Mouse (Mus musculus): ENCODE data around the gene Tlk2.
"Not testable (repeated sequence)": the region's sequence is repeated elsewhere in the genome, so short reads cannot be mapped to it uniquely, and the experiment has no call there.

Tlk2 gene

DNA sequence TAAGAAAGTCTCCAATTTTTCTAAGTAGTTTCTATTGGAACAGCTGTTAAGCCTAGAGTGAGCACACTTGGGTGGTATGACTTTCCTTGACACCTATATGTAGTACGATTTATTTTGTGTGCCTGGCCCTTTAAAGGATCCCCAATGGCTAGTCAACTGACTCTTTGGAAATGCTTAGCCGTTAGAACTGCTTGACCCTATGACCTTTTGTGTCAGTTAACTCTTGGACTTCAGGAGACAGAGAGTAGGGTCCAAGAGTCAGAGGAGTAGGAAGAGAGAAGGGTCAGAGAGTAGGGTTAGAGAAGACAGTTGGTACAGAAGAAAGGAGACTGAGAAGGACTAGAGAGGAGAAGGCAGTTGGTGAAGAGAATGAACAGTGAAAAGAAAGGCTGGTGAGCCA lies at the start of gene Tlk2:
Gene Tlk2, plus strand, starts transcription at position 292 of the 400 bp plus-strand sequence.
- no peak for DNase-seq

DNA sequence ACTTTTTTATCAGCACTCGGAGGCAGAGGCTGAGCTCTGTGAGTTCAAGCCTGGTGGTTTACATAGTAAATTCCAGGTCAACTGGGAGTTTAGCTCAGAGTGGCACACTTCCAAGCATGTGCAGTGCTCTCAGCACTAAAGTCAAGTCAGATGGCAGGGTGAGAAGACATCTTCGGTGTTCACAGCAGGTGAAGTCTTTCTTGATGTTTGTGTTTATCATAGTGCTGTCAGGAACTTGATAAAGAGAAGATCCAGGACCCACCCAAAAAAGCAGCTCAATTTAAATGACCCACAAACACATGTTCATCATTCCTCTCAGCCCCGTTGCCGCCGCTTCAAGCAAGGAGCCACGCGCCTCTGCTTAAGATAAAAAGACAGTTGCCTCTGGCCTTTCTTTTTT lies 42.9 kb upstream of the Tlk2 start:
- no peak for DNase-seq

DNA sequence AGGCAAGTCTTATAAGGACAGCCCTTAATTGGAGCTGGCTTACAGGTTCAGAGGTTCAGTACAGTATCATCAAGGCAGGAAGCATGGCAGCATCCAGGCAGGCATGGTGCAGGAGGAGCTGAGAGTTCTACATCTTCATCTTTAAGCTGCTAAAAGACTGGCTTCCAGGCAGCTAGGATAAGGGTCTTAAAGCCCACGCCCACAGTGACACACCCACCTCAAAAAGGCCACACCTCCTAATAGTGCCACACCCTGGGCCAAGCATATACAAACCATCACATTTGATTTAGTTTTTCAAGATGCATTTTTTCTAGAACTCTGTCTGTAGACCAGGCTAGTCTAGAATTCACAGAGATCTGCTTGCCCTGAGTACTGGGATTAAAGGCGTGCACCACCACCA lies 41.4 kb upstream of the Tlk2 start:
- DNase-seq, result not testable (repeated sequence)

DNA sequence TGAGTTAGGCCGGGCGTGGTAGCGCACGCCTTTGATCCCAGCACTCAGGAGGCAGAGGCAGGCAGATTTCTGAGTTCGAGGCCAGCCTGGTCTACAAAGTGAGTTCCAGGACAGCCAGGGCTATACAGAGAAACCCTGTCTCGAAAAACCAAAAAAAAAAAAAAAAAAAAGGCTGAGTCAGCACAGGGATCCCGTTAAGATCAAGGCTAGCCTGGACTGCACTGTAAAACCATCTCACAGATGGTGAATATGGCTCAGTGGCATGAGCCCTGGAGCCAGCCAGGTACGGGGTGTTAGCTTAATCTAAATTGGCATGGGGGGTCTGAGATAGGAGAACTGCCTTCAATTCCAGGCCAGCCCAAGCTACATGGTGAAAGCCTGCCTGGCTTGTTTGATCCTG lies 38.1 kb upstream of the Tlk2 start:
- DNase-seq, result not testable (repeated sequence)

DNA sequence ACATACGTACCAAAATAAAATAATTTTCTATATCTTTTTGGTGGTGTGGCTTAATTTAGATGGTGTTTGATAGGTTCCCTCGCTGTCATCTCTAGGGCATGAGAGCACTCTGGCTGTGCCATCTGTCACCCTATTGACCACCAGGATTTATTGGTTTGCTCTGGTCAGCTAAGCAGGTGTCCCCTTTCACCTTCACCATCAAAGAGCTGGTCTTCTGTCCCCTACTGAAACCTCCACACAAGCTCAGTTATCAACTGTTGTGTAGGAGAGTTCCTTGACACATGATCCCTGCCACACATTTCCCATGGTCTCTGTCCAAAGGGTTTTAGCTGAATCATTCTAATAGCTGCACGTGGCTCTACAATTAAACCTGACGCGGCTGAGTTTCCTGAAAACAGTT lies 37.5 kb upstream of the Tlk2 start:
- no peak for DNase-seq

DNA sequence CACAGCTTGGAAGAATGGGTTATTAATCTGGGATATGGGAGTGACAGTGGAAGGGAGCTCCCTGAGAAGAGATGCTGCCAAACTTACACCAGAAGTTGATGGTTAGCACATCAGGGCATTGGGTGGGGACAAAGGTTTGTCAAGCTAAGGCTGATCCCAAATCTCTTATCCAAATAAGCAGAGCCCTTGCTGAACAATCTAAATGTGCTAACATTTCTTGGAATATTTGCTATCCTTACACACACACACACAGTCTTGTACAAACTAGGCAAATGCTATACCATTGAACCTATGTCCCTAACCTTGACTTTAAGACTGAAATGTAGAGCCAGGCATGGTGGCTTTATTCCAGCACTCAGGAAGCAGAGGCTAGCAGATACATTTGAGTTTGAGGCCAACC lies 35.0 kb upstream of the Tlk2 start:
- DNase-seq, result no peak

DNA sequence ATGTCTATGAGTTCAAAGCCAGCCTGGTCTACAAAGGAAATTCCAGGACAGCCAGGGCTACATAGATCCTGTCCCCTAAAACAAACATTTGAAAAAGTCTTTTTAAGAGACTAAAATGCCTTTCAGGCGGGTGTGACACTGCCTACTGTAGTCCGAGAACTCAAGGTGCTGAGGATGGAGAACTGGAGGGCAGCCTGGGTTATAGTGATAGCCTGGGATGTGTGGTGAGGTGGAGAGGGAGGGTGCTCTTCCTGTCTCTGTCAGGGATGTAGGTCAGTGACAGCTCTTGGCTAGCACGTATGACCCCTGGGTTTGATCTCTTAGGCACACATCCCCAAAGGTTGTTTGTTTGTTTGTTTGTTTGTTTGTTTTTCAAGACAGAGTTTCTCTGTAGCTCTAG lies 34.5 kb upstream of the Tlk2 start:
- no peak for DNase-seq

DNA sequence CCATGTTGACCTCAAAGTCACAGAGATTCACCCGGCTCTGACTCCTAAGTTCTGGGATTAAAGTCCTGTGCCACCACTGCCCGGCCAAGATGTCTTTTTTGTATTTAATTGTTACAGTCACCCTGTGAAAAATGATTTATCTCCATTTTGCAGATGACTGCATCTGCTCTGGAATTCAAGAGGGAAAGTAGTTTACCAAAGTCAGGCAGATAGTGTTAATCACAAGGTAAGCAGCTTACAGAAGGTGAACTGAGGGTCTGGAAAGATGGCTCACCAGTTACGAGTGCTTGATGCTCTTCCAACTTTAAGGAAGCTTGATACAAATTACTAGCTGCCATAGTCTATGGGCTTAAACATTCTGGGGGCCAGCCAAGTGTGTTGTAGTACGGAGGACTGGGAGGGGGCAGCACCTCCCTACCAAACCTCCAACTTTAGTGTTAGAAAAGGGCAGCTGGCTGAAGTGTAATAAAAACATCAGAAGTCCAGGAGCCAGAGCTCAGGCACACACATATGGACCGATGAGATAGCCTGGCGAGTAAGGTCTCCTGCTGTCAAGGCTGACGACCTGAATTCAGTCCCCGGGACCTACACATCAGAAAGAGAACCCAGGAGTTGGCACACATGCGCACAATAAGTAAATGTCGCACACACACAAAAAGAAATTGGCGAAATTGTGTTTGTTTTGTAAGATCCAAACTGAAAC lies 33.9 kb upstream of the Tlk2 start:
- no peak for DNase-seq

DNA sequence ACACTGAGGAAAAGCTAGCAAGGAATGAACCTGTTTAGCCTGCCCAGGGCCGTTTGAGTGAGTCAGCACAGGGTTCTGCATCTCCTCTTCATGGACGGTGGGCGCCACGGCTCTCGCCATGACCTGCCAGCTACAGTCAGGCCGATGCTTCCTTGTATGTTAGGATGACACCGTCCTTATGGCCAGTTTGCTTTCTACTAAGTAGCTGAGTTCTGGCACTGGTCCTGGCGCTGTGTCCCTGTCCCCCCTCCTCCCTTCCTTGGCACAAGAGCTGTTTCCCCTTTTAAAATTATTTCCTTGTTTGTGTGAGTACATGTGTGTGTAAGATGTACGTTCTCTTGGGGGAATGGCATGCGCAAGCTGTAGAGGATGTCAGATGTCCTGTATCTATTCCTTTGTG lies 33.4 kb upstream of the Tlk2 start:
- DNase-seq, result no peak

DNA sequence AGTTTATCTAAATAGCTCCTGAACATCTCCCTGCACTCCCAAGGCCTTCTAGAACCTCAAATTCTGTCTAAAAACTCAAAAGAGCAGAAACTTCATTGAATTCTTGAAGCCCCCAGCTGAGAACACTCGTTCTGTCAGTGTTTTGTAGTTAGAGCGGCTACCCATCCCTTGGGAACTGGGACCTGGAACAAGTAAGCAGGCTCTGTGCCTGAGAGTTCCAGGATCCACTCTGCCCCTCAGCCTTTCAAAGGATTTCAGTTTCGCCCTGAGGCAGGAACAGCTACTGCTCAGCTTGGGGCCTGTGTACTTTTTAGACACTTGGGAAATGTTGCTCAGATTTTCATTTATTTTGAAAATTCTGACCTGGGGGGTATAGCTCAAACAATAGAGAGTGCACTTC lies 32.0 kb upstream of the Tlk2 start, which contains the start of gene Gm10842:
Gene Gm10842, plus strand, starts transcription at position 301 of the 400 bp plus-strand sequence.
- DNase-seq, result no peak

DNA sequence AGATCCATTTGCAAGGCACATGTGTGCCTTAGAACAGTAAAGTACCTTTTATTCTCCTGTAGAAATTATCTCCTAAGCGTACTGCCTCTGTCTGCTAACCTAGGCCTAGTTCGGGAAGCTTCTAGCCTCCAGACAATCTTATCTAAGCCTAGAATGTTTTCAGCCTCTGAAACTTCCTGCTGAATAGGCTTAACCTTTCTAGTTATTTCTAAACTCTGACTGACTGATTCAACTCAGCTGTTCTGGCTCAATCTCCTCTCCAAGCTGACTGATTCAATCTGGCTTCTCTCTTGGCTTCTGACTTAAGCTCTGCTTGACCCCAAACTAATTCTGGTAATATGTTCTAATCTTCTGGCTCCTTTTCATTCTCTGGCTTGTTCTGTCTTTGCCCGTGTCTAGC lies 29.3 kb upstream of the Tlk2 start:
- no peak for DNase-seq

DNA sequence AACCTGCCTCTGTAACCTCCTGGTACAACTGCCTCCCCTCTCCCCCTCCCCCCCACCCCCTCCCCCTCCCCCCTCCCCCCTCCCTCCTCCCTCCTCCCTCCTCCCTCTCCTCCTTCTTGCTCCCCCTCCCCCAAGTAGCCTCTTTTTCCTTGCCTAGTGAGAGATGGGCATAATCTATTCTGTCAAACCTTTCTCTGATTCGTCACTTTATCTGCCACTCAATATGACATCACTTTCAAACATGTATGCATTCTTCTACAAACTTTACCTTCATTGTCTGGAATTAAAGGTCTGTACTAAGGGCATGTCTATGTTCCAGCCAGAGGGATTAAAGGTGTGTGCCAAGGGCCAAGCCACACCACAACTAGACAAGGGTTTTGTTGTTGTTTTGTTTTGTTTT lies 28.8 kb upstream of the Tlk2 start:
- DNase-seq, result no peak

DNA sequence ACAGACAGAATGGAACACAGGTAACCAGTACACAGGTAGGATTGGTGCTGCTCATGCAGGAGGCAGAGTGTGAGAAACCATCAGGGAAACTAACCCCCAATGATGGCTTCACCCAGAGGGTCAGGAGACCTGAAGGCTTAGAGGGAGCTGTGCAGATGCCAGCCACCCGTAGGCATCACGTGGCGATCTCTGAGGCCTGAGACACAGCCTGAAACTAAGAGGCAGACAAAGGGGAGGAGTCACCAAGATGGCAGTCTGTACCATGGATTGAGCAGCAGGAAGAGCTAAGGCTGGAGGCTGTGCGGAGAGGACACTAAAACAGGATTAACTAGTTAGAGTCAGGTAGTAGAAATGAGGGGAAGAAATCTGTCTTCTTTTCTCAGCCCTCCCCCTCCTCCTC lies 27.9 kb upstream of the Tlk2 start:
- DNase-seq, result no peak

DNA sequence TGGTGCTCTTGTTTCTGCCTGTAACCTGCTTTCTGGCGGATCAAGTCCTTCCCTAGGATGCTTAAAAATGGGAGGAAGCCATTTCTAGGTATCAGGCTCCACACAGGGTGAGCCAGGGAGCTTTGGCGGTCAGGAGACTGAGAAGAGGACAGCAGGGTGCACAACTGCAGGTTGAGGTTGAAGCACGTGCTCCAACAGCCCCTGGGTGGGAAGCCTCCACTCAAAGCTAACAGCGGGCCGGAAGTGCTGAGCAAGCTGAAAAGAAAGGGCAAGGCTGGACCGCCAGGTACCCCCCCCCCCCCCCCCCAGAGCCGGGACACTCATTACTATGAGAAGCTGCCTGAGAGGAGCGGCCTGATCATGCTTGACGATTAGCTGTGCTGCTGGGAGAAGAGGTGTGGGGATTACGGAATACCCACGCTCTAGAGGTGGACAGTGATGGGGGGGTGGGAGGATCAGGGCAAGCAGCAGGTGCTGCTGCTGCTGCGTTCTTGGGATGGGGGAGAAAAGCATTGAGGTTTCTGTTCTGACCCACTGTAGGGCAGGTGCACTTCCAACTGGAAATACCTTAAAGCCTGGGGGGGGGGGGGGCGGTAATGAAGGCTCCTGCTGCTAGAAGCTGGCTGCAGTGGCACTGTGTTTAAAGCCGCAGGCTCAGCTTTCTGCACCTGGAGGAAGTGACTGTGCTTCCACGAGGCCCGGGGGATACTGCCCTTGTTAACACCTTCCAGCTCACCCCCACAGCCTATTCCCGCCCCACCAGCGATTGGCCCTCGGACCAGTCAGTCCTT lies 27.2 kb upstream of the Tlk2 start:
- DNase-seq, result no peak

DNA sequence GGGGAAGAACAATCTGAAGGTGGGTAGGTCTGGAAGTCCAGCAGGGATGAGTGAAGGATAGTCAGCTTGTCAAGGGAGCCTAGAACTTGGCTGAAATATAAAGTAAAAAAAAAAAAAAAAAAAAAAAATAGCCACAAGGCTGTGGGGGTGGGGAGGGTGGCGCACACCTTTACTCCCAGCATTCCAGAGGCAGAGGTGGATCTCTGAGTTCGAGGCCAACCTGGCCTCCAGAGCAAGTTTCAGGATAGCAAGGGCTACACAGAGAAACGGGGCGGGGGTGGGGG lies 26.6 kb upstream of the Tlk2 start:
- DNase-seq, result no peak

DNA sequence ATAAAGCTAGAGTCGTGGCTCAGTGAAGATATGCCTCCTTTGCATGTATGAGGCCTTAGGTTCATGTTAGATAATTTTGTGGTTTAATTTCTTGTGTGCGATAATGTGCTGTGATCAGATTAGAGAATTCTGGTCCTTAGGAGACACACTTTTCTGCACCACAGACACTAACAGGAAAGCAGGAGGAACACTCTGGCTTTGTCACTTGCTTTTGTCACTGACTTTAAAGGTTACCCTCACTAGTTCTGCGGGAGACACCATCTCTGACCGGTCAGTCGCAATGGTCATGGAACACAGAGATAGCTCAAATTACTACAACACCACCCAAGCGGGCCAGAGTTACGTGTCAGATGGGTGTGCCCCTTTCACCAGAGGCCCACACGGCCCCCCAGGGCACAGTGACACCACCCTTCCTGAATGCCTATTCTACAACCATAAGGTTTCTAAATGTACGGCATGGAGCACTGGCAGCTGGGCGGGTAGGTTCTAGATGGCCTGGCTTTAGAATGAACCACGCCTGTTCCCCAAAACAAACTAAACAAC lies 26.2 kb upstream of the Tlk2 start:
- no peak for DNase-seq

DNA sequence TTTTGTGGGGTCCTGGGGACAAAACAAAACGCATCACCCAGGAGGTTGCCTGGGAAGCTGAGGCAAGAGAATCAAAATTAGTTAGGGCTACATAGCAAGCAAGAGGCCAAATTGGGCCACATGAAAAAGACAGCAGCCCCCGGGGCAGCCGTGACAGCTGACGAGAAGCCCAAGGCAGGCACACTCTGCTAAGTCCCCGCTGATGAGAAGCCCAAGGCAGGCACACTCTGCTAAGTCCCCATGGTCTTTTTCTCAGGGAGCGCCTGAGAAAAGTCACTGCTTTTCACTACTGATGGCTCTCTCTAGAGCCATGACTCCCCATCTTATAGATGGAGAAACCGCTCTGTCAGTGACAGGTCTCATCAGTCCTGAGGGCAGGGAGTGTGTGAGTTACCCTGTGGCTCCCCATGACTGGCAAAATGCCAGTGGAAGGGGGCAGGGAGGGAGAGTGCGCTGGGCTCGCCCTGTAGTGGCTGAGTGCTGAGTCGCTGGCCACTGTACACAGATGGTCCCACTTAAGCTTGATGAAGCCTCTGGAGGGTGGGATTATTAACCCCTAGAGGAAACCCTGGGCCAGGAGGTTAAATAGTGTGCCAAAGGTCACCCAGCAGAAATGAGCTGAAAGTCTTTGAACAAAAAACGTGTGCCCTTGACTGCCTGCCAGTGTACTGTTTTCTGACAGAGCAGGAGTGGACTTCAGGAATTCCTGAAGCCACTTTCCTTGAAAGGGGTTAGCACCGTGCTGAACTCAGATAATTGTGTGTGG lies 25.4 kb upstream of the Tlk2 start:
- no peak for DNase-seq

DNA sequence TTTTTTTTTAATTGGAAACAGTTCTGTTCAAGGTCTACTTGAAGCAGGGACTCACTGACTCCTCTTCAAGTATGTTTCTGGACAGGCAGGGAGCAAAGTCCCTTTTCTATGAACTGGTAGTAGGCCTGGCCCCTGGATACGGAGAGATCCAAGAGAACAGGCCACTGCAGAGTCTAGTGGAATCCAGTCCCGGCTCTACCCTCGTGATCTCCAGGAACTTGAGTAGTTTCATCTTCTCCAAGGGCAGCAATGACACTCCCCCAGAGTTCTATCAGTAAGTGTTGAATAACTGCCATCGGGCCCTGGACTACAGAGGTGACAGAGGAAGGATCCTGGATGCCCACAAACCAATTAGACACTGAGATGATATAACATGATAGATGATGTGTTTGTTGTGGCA lies 22.7 kb upstream of the Tlk2 start:
- no peak for DNase-seq

DNA sequence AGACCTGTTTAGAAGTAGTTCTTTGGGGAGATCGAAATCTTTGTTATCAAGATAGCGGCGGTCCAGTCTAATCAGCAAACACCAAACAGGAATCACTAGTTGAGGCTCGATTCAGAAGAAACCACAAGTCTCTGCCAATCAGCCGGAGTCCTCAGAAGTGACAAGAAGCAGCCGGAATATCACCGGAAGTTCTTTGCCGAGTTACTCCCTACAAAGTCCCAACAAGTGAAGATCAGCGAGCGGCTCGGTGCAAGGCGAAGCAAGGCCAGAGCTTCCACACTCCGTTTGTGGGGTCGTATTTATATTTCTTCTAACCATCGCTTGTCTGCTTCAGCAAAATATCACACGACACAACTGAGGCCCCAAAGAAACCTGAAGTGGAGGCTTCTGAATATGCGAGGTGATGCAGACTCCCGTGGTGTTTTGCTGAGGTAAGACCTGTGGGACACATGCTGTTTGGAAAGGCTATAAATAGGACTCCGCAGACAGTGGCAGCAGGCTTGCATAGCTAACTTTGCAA lies 21.8 kb upstream of the Tlk2 start:
- DNase-seq, result no peak

DNA sequence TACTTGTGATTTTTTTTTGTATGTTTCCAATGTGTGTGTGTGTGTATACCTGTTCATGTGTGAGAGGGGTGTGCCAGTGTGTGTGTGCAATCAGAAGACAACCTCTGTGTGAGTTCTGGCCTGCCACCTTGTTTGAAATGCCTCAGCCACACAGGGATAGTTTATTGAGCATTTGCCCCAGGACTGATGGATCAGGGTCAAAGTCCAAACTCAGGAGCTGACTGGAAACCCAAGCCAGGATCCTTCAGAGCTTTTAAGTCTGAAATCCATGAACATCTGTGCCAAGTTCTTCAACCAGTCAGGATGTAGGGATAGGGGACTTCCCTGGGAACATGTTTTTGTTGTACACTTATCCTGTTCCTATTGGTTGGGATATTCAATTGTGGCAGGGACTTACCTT lies 20.6 kb upstream of the Tlk2 start:
- DNase-seq, result no peak

DNA sequence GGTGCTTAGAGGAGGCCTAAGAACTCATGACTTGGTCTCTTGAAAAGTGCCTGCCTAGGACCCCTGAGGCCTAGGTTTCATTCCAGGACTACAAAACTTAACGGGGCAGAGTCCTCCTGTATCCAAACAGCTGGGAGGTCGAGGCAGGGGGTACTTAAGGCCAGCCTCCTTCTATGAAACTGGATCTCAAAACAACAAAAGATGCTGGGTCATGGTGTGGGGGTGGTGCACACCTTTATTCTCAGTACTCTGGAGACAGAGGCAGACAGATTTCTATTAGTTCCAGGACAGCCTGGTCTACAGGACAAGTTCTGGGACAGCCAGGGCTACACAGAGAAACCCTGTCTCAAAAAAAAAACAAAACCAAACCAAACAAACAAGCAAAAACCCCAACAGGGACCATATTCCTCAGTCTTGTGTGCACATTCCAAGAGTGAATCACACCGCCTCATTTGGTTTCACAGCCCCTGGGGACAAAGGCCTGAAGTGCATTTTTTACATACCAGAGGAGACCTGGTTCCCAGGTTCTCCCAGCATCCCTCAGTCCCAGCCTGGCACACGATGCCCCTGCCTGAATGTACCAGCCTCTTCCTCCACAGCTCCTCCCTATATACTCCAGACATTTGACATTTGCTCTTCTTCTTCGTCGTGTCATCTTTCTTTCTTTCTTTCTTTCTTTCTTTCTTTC lies 18.8 kb upstream of the Tlk2 start:
- DNase-seq, result no peak

DNA sequence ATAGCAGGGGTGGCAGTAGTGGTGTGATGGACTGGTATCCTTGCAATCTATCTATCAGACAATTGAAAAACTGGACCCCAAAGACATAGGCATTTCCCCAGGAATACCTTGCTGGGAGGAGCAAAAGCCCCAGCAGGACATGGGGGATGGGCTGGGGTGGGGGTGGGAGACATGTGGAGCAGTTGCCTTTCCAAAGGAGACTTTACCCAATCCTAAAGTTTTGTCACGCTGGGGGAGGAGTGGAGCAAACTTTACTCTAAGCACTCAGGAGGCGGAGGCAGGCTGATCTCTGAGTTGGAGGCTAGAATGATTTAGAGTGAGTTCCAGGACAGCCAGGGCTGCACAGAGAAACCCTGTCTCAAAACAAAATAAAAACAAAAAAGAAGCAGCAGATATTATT lies 17.2 kb upstream of the Tlk2 start:
- no peak for DNase-seq
